Mouse (Mus musculus) layer of hippocampus, postnatal 14 days (tissue): ENCODE data around the gene B830017H08Rik. TPM values are rescaled to one million over a fixed set of nuclear protein-coding genes. Genes with fewer than 3 reads are reported as not detected.

Experiments used
- DNase-seq, 2 experiments: peaks; one replicate each; pipeline ENCODE4 v3.0.0; 2021 to 2022; ENCODE audit warnings: low spot score in 2 of 2, mixed read lengths in 1 of 2
- long read RNA-seq, 2 experiments: library from polyadenylated mRNA; stranded (forward); transcript quantifications; one replicate each; pipeline ENCODE4 v2.0.0; 2021
- total RNA-seq, 2 experiments: library from RNA; stranded (reverse); gene quantifications; 2 replicates each; pipeline ENCODE4 v1.2.3; 2021

B830017H08Rik gene
- total RNA-seq, result 1 to 10 TPM; 5.8 to 6.3 TPM
- long read RNA-seq, experiment 1, transcript B830017H08Rik-202 (1 exons, 699 nt), result major isoform, 11 of 11 reads
- long read RNA-seq, experiment 1, partial matches to known transcripts, result 0 of 11 reads
- long read RNA-seq, experiment 1, other reads (novel, unspliced or antisense), result 0 of 11 reads
- long read RNA-seq, experiment 2, transcript B830017H08Rik-202 (1 exons, 699 nt), result major isoform, 18 of 18 reads
- long read RNA-seq, experiment 2, partial matches to known transcripts, result 0 of 18 reads
- long read RNA-seq, experiment 2, other reads (novel, unspliced or antisense), result 0 of 18 reads

GRCm38 (mm10) chr16:17832821-17833220, at the start of gene B830017H08Rik:
B830017H08Rik (plus strand) TSS chr16:17833121.
- DNase-seq, result no peak

GRCm38 (mm10) chr16:17785337-17785736, 47.6 kb upstream of the B830017H08Rik start:
- DNase-seq, result no peak

GRCm38 (mm10) chr16:17792728-17793127, 40.2 kb upstream of the B830017H08Rik start:
- DNase-seq, result no peak

- no peak for DNase-seq
Observed at GRCm38 (mm10) chr16:17794047-17794446, 38.9 kb upstream of the B830017H08Rik start.

DNA sequence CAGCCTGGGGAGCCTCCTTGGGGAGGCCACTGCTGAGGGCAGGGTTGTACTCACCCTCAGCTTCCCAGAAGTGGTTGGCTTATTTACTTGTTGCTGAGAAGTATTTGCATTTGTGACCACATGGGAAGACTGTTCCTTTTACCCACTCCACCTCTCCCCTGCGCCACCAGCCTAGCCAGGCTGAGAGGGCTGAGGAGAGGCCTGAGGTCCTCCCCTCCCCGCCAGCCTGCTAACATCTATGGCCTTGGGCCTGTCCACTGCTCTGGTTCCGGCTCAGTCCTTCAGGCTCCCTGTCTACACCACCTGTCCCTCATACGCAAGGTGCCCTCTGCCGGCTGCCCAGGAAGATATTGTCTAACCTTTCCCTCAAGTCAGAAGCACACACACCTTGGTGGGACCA, 37.3 kb upstream of the B830017H08Rik start:
- no peak for DNase-seq

DNA sequence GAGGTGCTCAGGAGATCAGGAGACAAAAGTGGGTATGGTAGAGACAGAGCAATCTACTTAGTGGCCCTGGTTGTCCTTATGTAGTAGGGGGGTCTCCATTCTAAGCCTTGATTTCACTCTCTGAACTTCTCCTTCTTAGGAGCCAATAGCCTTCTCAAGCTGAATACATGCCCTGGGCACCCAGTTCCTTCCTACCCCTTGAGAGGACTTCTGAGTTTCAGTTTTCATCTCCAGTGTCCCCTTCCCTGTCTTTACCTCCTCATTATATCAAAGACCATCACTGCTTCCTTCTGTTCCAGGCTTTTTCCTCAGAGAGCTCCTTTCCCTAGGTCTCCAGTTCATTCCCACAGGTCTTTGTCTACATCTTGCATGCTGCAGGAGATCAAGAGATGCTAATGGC, 36.4 kb upstream of the B830017H08Rik start:
- DNase-seq, result no peak

GRCm38 (mm10) chr16:17796971-17797811, 35.7 kb upstream of the B830017H08Rik start, which contains the start of gene Scarf2:
Scarf2 (plus strand) TSS chr16:17797282.
- DNase-seq, result no peak

- no peak for DNase-seq
Observed at GRCm38 (mm10) chr16:17797812-17798311, 35.1 kb upstream of the B830017H08Rik start.

- no peak for DNase-seq
Observed at GRCm38 (mm10) chr16:17798321-17799180, 34.4 kb upstream of the B830017H08Rik start.

DNA sequence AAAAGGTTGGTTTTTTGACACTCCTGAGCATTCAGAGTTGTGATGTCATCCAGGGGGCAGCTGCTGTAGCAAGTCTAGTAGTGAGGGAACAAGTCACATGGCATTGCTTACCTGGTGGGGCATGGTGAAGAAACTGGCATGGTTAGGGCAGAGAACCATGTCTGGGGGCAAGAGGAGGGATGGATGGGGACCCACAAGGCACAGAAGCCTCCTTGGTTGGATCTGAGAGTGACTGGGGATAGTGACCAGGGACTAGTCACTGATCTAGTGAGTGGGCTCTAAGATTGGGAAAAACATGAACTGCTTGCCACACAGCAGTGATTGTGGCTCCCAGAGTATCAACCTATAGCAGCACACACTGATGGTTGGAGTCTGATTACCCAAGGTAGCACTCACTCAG, 33.3 kb upstream of the B830017H08Rik start:
- DNase-seq, result no peak

- no peak for DNase-seq
Observed at GRCm38 (mm10) chr16:17801777-17802455, 31.0 kb upstream of the B830017H08Rik start.

DNA sequence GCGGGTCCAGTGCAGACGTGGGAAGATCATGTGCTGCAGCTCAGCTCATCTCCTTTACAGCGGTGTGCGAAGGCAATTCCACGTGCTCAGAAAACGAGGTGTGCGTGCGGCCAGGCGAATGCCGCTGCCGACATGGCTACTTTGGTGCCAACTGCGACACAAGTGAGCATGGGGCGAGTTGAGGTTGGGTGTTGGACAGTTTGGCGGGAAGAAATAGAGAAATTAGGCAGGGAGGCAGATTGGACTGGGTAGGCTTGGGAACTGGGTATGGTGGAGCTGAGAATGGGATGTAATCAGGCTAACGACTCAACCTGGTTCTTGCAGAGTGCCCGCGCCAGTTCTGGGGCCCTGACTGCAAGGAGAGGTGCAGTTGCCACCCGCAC, 30.5 kb upstream of the B830017H08Rik start:
- DNase-seq, result no peak

DNA sequence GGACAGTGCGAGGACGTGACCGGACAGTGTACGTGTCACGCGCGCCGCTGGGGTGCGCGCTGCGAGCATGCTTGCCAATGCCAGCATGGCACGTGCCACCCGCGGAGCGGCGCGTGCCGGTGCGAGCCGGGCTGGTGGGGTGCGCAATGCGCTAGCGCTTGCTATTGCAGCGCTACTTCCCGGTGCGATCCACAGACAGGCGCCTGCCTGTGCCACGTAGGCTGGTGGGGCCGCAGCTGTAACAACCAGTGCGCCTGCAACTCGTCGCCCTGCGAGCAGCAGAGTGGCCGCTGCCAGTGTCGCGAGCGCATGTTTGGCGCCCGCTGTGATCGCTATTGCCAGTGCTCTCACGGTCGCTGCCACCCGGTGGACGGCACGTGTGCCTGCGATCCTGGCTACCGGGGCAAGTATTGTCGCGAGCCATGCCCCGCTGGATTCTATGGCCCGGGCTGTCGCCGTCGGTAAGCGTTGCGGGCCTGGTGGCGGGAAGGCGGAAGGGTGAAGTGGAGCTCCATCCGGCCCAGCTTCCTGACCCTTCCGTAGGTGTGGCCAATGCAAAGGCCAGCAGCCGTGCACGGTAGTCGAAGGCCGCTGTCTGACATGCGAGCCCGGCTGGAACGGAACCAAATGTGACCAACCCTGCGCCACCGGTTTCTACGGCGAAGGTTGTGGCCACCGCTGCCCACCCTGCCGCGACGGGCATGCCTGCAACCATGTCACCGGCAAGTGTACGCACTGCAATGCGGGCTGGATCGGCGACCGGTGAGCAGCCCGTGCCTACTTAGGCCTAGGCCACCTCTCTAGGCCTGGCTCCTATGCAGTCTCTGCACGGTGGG, 29.9 kb upstream of the B830017H08Rik start:
- peak in 1 of 2 experiments; percentile 62 for DNase-seq

GRCm38 (mm10) chr16:17803675-17804448, 29.1 kb upstream of the B830017H08Rik start:
- no peak for DNase-seq

DNA sequence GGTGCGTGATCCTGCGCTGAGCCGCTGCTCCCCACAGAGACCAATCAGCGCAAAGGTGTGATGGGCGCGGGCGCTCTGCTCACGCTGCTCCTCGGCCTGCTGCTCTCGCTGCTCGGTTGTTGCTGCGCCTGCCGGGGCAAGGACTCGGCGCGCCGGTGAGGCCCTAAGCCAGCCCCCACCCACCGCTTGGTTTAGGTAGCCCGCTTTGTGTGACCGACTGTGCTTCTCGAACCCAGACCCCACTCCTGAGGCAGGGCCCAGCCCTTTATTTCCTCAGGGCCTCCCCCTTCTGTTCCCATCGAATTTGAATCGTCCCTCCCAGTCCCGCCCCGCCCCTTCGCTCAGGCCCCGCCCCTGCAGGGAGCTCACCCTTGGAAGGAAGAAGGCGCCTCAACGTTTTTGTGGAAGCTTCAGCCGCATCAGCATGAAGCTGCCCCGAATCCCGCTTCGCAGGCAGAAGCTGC, 28.4 kb upstream of the B830017H08Rik start:
- DNase-seq, result no peak

- DNase-seq, result no peak
Observed at GRCm38 (mm10) chr16:17804982-17805381, 27.9 kb upstream of the B830017H08Rik start.

GRCm38 (mm10) chr16:17806581-17807191, 26.2 kb upstream of the B830017H08Rik start:
- DNase-seq, result peak in 1 of 2 experiments; percentile 61
